ENCODE assay signal across 8 mouse cellular contexts in genomic region chr11:116237742-116238395, GRCm38 (mm10). TPM values are rescaled to one million over a fixed set of nuclear protein-coding genes. Genes with fewer than 3 reads are reported as not detected.
DNase-seq lines count a peak whose midpoint lies in the region; ATAC-seq and TF ChIP-seq lines count a peak whose summit lies in the region.

Gene Evpl (minus strand): TSS chr11:116238077.

- TF ChIP-seq CTCF in lung, postnatal 0 days (IDR thresholded peaks at IDR 0.05): no peak
- TF ChIP-seq CTCF in thymus, adult 2 months (IDR thresholded peaks at IDR 0.05; ENCODE audit: borderline replicate concordance, control insufficient read depth, extremely low read depth, insufficient read depth, low read length, poor library complexity): 0 out of 2 replicates have a peak, but pooled peaks have one; percentile 12

- TF ChIP-seq EP300 in lung, postnatal 0 days (IDR thresholded peaks at IDR 0.05): no peak

- H3K36me3 ChIP-seq in midbrain, embryonic 12.5 days: no peaks in the 10 kb centered on the region
- H3K36me3 ChIP-seq in midbrain, embryonic 15.5 days (replicated peaks): no peaks in the 10 kb centered on the region
- no peaks in the 10 kb centered on the region for H3K36me3 ChIP-seq in kidney, embryonic 15.5 days
- H3K36me3 ChIP-seq in lung, postnatal 0 days (ENCODE audit: insufficient read depth, low read length): no peaks in the 10 kb centered on the region
- H3K36me3 ChIP-seq in thymus, adult 2 months (ENCODE audit: control insufficient read depth, insufficient read depth, low read length): no peaks in the 10 kb centered on the region

- WGBS in midbrain, embryonic 12.5 days: 12% methylated on average over 31 of the region's 31 CpGs
- WGBS in midbrain, embryonic 15.5 days: 11% methylated on average over 30 of the region's 31 CpGs
- 15% methylated on average over 31 of the region's 31 CpGs for WGBS in kidney, embryonic 15.5 days
- WGBS in lung, postnatal 0 days: 11% methylated on average over 28 of the region's 31 CpGs
- WGBS in thymus, adult 2 months: 17% methylated on average over 31 of the region's 31 CpGs

- no peak within 1 kb of the TSS for H3K27ac ChIP-seq in midbrain, embryonic 12.5 days (replicated peaks)
- H3K27ac ChIP-seq in midbrain, embryonic 15.5 days: no peak within 1 kb of the TSS
- H3K27ac ChIP-seq in kidney, embryonic 15.5 days: peak within 1 kb of the TSS; percentile 70
- H3K27ac ChIP-seq in lung, postnatal 0 days (ENCODE audit: low read length): peak within 1 kb of the TSS; percentile 80
- H3K27ac ChIP-seq in thymus, adult 2 months (ENCODE audit: control insufficient read depth, insufficient read depth, low read length): peak within 1 kb of the TSS; percentile 16

- no peaks in the 10 kb centered on the region for H3K9me3 ChIP-seq in midbrain, embryonic 12.5 days
- no peaks in the 10 kb centered on the region for H3K9me3 ChIP-seq in midbrain, embryonic 15.5 days
- no peaks in the 10 kb centered on the region for H3K9me3 ChIP-seq in kidney, embryonic 15.5 days (replicated peaks)
- H3K9me3 ChIP-seq in lung, postnatal 0 days (ENCODE audit: low read length): no peaks in the 10 kb centered on the region

- peaks cover 18% of the 10 kb centered on the region; the same call in 1 of the 2 replicates for H3K4me1 ChIP-seq in midbrain, embryonic 12.5 days
- H3K4me1 ChIP-seq in midbrain, embryonic 15.5 days: 0 out of 2 replicates have a peak, but pooled peaks cover 2% of the 10 kb centered on the region
- peaks cover 43% of the 10 kb centered on the region for H3K4me1 ChIP-seq in kidney, embryonic 15.5 days
- 0 out of 2 replicates have a peak, but pooled peaks cover 3% of the 10 kb centered on the region for H3K4me1 ChIP-seq in lung, postnatal 0 days (ENCODE audit: insufficient read depth, low read depth, low read length)
- H3K4me1 ChIP-seq in thymus, adult 2 months (replicated peaks; ENCODE audit: control insufficient read depth, insufficient read depth, low read length): peaks cover 15% of the 10 kb centered on the region

- no peak within 1 kb of the TSS for H3K9ac ChIP-seq in midbrain, embryonic 12.5 days (replicated peaks)
- H3K9ac ChIP-seq in midbrain, embryonic 15.5 days: no peak within 1 kb of the TSS
- peak within 1 kb of the TSS; percentile 32 for H3K9ac ChIP-seq in kidney, embryonic 15.5 days
- peak within 1 kb of the TSS; percentile 26; the same call in 1 of the 2 replicates for H3K9ac ChIP-seq in lung, postnatal 0 days (replicated peaks; ENCODE audit: low read depth)

- TF ChIP-seq POLR2A in thymus, adult 2 months (IDR thresholded peaks at IDR 0.05; ENCODE audit: control insufficient read depth, extremely low read depth, insufficient read depth, low read length, poor library complexity): peak; percentile 56; the same call in 1 of the 2 replicates

- ATAC-seq in midbrain, embryonic 12.5 days (ENCODE audit: low FRiP score, low read depth): no peak
- ATAC-seq in midbrain, embryonic 15.5 days (replicated peaks): no peak
- peak; percentile 86 for ATAC-seq in granulocyte monocyte progenitor cell, adult 5-6 weeks (replicated peaks; ENCODE audit: poor library complexity, severe bottlenecking)
- peak; percentile 80 for ATAC-seq in kidney, embryonic 15.5 days (replicated peaks; ENCODE audit: low FRiP score)
- ATAC-seq in lung, postnatal 0 days: peak; percentile 97

- intact Hi-C loops in gastrocnemius, postnatal 36 days (cut with DNase I): no loop called here

- peaks cover 47% of the 10 kb centered on the region for H3K27me3 ChIP-seq in midbrain, embryonic 12.5 days
- H3K27me3 ChIP-seq in midbrain, embryonic 15.5 days (replicated peaks): peaks cover 18% of the 10 kb centered on the region; the same call in 1 of the 2 replicates
- H3K27me3 ChIP-seq in kidney, embryonic 15.5 days: peaks cover 25% of the 10 kb centered on the region
- no peaks in the 10 kb centered on the region for H3K27me3 ChIP-seq in lung, postnatal 0 days (replicated peaks; ENCODE audit: insufficient read depth, low read length)
- H3K27me3 ChIP-seq in thymus, adult 2 months (ENCODE audit: control insufficient read depth, insufficient read depth, low read length): no peaks in the 10 kb centered on the region

- DNase-seq in lung, postnatal 0 days (ENCODE audit: low spot score): peak; percentile 93
- peak; percentile 71 for DNase-seq in thymus, adult 2 months
- DNase-seq in cerebellum, adult 18-20 months: no peak
- DNase-seq in gastrocnemius, postnatal 36 days: no peak

- 0 out of 2 replicates have a peak within 1 kb of the TSS, but pooled peaks have one; percentile 5 for H3K4me3 ChIP-seq in midbrain, embryonic 12.5 days
- H3K4me3 ChIP-seq in midbrain, embryonic 15.5 days: no peak within 1 kb of the TSS
- peak within 1 kb of the TSS; percentile 37 for H3K4me3 ChIP-seq in kidney, embryonic 15.5 days (replicated peaks)
- H3K4me3 ChIP-seq in lung, postnatal 0 days (ENCODE audit: low read depth, low read length): peak within 1 kb of the TSS; percentile 23; the same call in 1 of the 2 replicates
- H3K4me3 ChIP-seq in thymus, adult 2 months (ENCODE audit: control insufficient read depth, insufficient read depth, low read length): peak within 1 kb of the TSS; percentile 39

- peak within 1 kb of the TSS; percentile 13; the same call in 1 of the 2 replicates for H3K4me2 ChIP-seq in midbrain, embryonic 12.5 days (replicated peaks)
- no peak within 1 kb of the TSS for H3K4me2 ChIP-seq in midbrain, embryonic 15.5 days
- H3K4me2 ChIP-seq in kidney, embryonic 15.5 days: peak within 1 kb of the TSS; percentile 60
- peak within 1 kb of the TSS; percentile 52 for H3K4me2 ChIP-seq in lung, postnatal 0 days (replicated peaks; ENCODE audit: low read depth, low read length)

RNA-seq across cellular contexts. Expression of gene Evpl, which starts in this region (rescaled TPM):
- 0.75 and 1.1 TPM in 2 replicates for polyA plus RNA-seq in midbrain, embryonic 12.5 days (2016; fragmentation: Nextera tagmentation; extraction: Ambion mirVana)
- polyA plus RNA-seq in midbrain, embryonic 15.5 days (2015; fragmentation: Nextera tagmentation; extraction: Ambion mirVana): 0.84 and 0.96 TPM in 2 replicates
- total RNA-seq in granulocyte monocyte progenitor cell, adult 5-6 weeks (2014; fragmentation: Nextera tagmentation): 0.13 and 0.58 TPM in 2 replicates
- total RNA-seq in granulocyte monocyte progenitor cell, adult 5-6 weeks (2017): 1.5 and 1.7 TPM in 2 replicates
- 2.8 and 2.9 TPM in 2 replicates for polyA plus RNA-seq in kidney, embryonic 15.5 days (2015; fragmentation: Nextera tagmentation; extraction: Ambion mirVana)
- polyA plus RNA-seq in lung, postnatal 0 days (2015; fragmentation: Nextera tagmentation; extraction: Ambion mirVana): 2.9 and 4.2 TPM in 2 replicates
- 3.2 and 3.7 TPM in 2 replicates for polyA plus RNA-seq in thymus, adult 2 months (2012; rRNA removed)
- under 1 TPM; 0.05 to 0.07 TPM for total RNA-seq in gastrocnemius, postnatal 36 days (2021)

Comparison
In these comparisons a context has a peak if more than half of its experiments do, and no peak if none do; other contexts are left out.
1. ATAC-seq: peak in granulocyte monocyte progenitor cell, adult 5-6 weeks (single experiment), kidney, embryonic 15.5 days (single experiment) and lung, postnatal 0 days (single experiment); none in midbrain, embryonic 12.5 days (single experiment) and midbrain, embryonic 15.5 days (single experiment).
2. H3K27ac ChIP-seq: peak in kidney, embryonic 15.5 days (single experiment), lung, postnatal 0 days (single experiment) and thymus, adult 2 months (single experiment); none in midbrain, embryonic 12.5 days (single experiment) and midbrain, embryonic 15.5 days (single experiment).
3. H3K9ac ChIP-seq: peak in kidney, embryonic 15.5 days (single experiment) and lung, postnatal 0 days (single experiment); none in midbrain, embryonic 12.5 days (single experiment) and midbrain, embryonic 15.5 days (single experiment).
4. DNase-seq: peak in lung, postnatal 0 days (single experiment) and thymus, adult 2 months (single experiment); none in cerebellum, adult 18-20 months (0 of 2) and gastrocnemius, postnatal 36 days (0 of 2).